Mouse (Mus musculus) brain, embryonic 14.5 days (tissue): ENCODE data around the gene Mtg2.

Source experiments
- CTCF ChIP-seq: fragments of 200-500 bp; IDR thresholded peaks from 2 replicates; pipeline ENCODE4 v1.5.1; 2012; ENCODE audit warnings: inconsistent platforms, mild to moderate bottlenecking, moderate library complexity, borderline replicate concordance; ENCODE audit not compliant: insufficient read depth, insufficient read length; ENCODE audit errors: extremely low read depth
- POLR2A ChIP-seq: fragments of 200-500 bp; IDR thresholded peaks from 2 replicates; pipeline ENCODE4 v1.6.1; 2012; ENCODE audit warnings: mild to moderate bottlenecking, inconsistent platforms, borderline replicate concordance; ENCODE audit not compliant: poor library complexity, insufficient read depth, insufficient read length, severe bottlenecking; ENCODE audit errors: extremely low read depth

DNA sequence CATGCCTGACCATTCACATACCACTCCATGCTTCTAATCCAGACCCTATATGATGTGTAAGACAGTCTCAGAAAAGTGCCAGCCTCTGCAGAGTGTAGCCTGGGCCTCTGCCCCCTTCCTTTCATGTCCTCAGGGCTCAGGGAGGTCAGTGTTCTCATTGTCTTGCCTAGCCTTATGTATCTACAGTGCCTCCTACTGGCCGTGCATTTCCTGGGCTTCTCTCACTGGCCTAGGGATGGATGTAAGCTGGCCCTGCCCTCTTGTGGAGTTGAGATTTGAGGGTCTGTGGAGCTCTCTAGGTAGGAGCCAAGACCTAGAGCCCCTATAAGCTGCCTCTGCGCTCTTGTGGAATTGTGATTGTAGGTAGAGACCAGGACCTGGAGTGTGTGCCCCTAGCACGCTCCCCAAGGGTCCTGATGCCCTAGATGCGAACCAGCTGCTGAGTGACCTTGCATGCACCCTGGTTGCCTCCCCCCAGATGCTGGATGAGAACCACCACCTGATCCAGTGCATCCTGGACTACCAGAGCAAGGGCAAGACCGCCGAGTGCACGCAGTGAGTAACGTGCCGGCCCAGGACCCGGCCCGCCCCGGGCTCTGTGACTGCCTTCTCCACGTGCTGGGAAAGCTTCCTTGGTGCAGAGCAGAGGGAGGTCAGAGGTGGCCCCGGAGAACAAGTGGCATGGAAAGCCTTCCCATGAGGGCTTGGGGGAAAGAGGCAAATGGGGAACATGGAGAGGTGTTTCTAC is 18.2 kb upstream of the Mtg2 start:
- peak; percentile 33; the same call in 1 of the 2 replicates for TF ChIP-seq CTCF
- no peak for TF ChIP-seq POLR2A
